Mouse (Mus musculus): Measurements from ENCODE around the gene Smox. TPM values are rescaled to one million over a fixed set of nuclear protein-coding genes. Genes with fewer than 3 reads are reported as not detected.
A peak's percentile ranks its signal among the peaks of the same experiment; 100 is the strongest.

Smox gene
- polyA plus RNA-seq, 1 experiment from 2014 or later = 21.2 TPM

GRCm38 (mm10) chr2:131545386-131546307, 54.4 kb downstream of the Smox start:
- peak overlapping the region; percentile 66 for H3K4me2 ChIP-seq (ENCODE audit: low read length)
- H3K9ac ChIP-seq (ENCODE audit: low read length) = no peak overlapping the region; the same call in 1 of the 2 replicates
- peaks cover 41% of the 10 kb centered on the region for H3K27me3 ChIP-seq (replicated peaks; ENCODE audit: control insufficient read depth, insufficient read depth, low read length)
- H3K4me1 ChIP-seq (replicated peaks; ENCODE audit: control insufficient read depth, insufficient read depth, low read length) = peaks cover 7% of the 10 kb centered on the region; the same call in 1 of the 2 replicates
- peak overlapping the region; percentile 41 for H3K4me3 ChIP-seq (ENCODE audit: low read depth, low read length)
- H3K27ac ChIP-seq (ENCODE audit: low read depth) = no peak overlapping the region
- no peaks in the 10 kb centered on the region for H3K36me3 ChIP-seq (ENCODE audit: control insufficient read depth, insufficient read depth, low read length)
- DNase-seq (ENCODE audit: low spot score) (peak; percentile 90), ATAC-seq (replicated peaks; ENCODE audit: low FRiP score, low TSS enrichment, low read depth) (peak; percentile 52)
- no peaks in the 10 kb centered on the region for H3K9me3 ChIP-seq (ENCODE audit: control insufficient read depth, low read length)
- 4% methylated on average over 45 of the region's 45 CpGs for WGBS

- H3K4me1 ChIP-seq (replicated peaks; ENCODE audit: control insufficient read depth, insufficient read depth, low read length) = peaks cover 7% of the 10 kb centered on the region; the same call in 1 of the 2 replicates
Measured at GRCm38 (mm10) chr2:131546308-131546700, 55.0 kb downstream of the Smox start.

GRCm38 (mm10) chr2:131546745-131547408, 55.6 kb downstream of the Smox start:
- ATAC-seq (replicated peaks; ENCODE audit: low FRiP score, low TSS enrichment, low read depth) (no peak; the same call in 1 of the 2 replicates), DNase-seq (ENCODE audit: low spot score) (peak; percentile 63)
- Histone ChIP-seq H3K36me3 (ENCODE audit: control insufficient read depth, insufficient read depth, low read length) (no peaks in the 10 kb centered on the region), H3K4me2 (ENCODE audit: low read length) (peak overlapping the region; percentile 66; the same call in 1 of the 2 replicates), H3K4me1 (replicated peaks; ENCODE audit: control insufficient read depth, insufficient read depth, low read length) (peaks cover 7% of the 10 kb centered on the region; the same call in 1 of the 2 replicates), H3K4me3 (ENCODE audit: low read depth, low read length) (no peak overlapping the region), H3K9me3 (ENCODE audit: control insufficient read depth, low read length) (no peaks in the 10 kb centered on the region), H3K27ac (ENCODE audit: low read depth) (no peak overlapping the region), H3K27me3 (replicated peaks; ENCODE audit: control insufficient read depth, insufficient read depth, low read length) (peaks cover 46% of the 10 kb centered on the region), H3K9ac (ENCODE audit: low read length) (no peak overlapping the region)
- WGBS = 13% methylated on average over 19 of the region's 19 CpGs

More at GRCm38 (mm10) chr2:131546308-131546700, 55.0 kb downstream of the Smox start:
- ATAC-seq (replicated peaks; ENCODE audit: low FRiP score, low TSS enrichment, low read depth) = no peak; the same call in 1 of the 2 replicates
- Histone ChIP-seq H3K36me3 (ENCODE audit: control insufficient read depth, insufficient read depth, low read length) (no peaks in the 10 kb centered on the region), H3K9me3 (ENCODE audit: control insufficient read depth, low read length) (no peaks in the 10 kb centered on the region), H3K9ac (ENCODE audit: low read length) (no peak overlapping the region; the same call in 1 of the 2 replicates), H3K4me2 (ENCODE audit: low read length) (peak overlapping the region; percentile 66), H3K4me3 (ENCODE audit: low read depth, low read length) (peak overlapping the region; percentile 41), H3K27ac (ENCODE audit: low read depth) (no peak overlapping the region), H3K27me3 (replicated peaks; ENCODE audit: control insufficient read depth, insufficient read depth, low read length) (peaks cover 46% of the 10 kb centered on the region)
- DNase-seq (ENCODE audit: low spot score) = no peak
- WGBS = 3% methylated on average over 27 of the region's 27 CpGs

GRCm38 (mm10) chr2:131548330-131548729, 57.0 kb downstream of the Smox start:
- Histone ChIP-seq H3K4me2 (ENCODE audit: low read length) (no peak overlapping the region), H3K9ac (ENCODE audit: low read length) (no peak overlapping the region), H3K36me3 (ENCODE audit: control insufficient read depth, insufficient read depth, low read length) (no peaks in the 10 kb centered on the region), H3K9me3 (ENCODE audit: control insufficient read depth, low read length) (no peaks in the 10 kb centered on the region), H3K4me3 (ENCODE audit: low read depth, low read length) (no peak overlapping the region), H3K27ac (ENCODE audit: low read depth) (no peak overlapping the region), H3K27me3 (replicated peaks; ENCODE audit: control insufficient read depth, insufficient read depth, low read length) (peaks cover 61% of the 10 kb centered on the region), H3K4me1 (replicated peaks; ENCODE audit: control insufficient read depth, insufficient read depth, low read length) (peaks cover 7% of the 10 kb centered on the region; the same call in 1 of the 2 replicates)
- no peak for ATAC-seq (replicated peaks; ENCODE audit: low FRiP score, low TSS enrichment, low read depth)
- DNase-seq (ENCODE audit: low spot score) = no peak
- 80% methylated on average over 2 of the region's 2 CpGs for WGBS

- no peak for ATAC-seq (replicated peaks; ENCODE audit: low FRiP score, low TSS enrichment, low read depth)
- Histone ChIP-seq H3K4me2 (ENCODE audit: low read length) (no peak overlapping the region), H3K9me3 (ENCODE audit: control insufficient read depth, low read length) (no peaks in the 10 kb centered on the region), H3K27ac (ENCODE audit: low read depth) (no peak overlapping the region), H3K9ac (ENCODE audit: low read length) (no peak overlapping the region), H3K27me3 (replicated peaks; ENCODE audit: control insufficient read depth, insufficient read depth, low read length) (peaks cover 62% of the 10 kb centered on the region), H3K4me3 (ENCODE audit: low read depth, low read length) (no peak overlapping the region), H3K36me3 (ENCODE audit: control insufficient read depth, insufficient read depth, low read length) (no peaks in the 10 kb centered on the region), H3K4me1 (replicated peaks; ENCODE audit: control insufficient read depth, insufficient read depth, low read length) (peaks cover 7% of the 10 kb centered on the region; the same call in 1 of the 2 replicates)
- no peak for DNase-seq (ENCODE audit: low spot score)
- WGBS = 90% methylated on average over 5 of the region's 5 CpGs
Measured at GRCm38 (mm10) chr2:131549090-131549489, 57.8 kb downstream of the Smox start.

GRCm38 (mm10) chr2:131550474-131550873, 59.2 kb downstream of the Smox start:
- Histone ChIP-seq H3K9ac (ENCODE audit: low read length) (no peak overlapping the region), H3K4me2 (ENCODE audit: low read length) (no peak overlapping the region), H3K36me3 (ENCODE audit: control insufficient read depth, insufficient read depth, low read length) (no peaks in the 10 kb centered on the region), H3K27me3 (replicated peaks; ENCODE audit: control insufficient read depth, insufficient read depth, low read length) (peaks cover 60% of the 10 kb centered on the region), H3K4me1 (replicated peaks; ENCODE audit: control insufficient read depth, insufficient read depth, low read length) (peaks cover 7% of the 10 kb centered on the region; the same call in 1 of the 2 replicates), H3K9me3 (ENCODE audit: control insufficient read depth, low read length) (no peaks in the 10 kb centered on the region), H3K27ac (ENCODE audit: low read depth) (no peak overlapping the region), H3K4me3 (ENCODE audit: low read depth, low read length) (no peak overlapping the region)
- WGBS = 71% methylated on average over 2 of the region's 2 CpGs
- ATAC-seq (replicated peaks; ENCODE audit: low FRiP score, low TSS enrichment, low read depth) = no peak
- no peak for DNase-seq (ENCODE audit: low spot score)

- peaks cover 56% of the 10 kb centered on the region for H3K27me3 ChIP-seq (replicated peaks; ENCODE audit: control insufficient read depth, insufficient read depth, low read length)
- H3K36me3 ChIP-seq (ENCODE audit: control insufficient read depth, insufficient read depth, low read length) = no peaks in the 10 kb centered on the region
- no peak overlapping the region for H3K9ac ChIP-seq (ENCODE audit: low read length)
- DNase-seq (ENCODE audit: low spot score) = no peak
- ATAC-seq (replicated peaks; ENCODE audit: low FRiP score, low TSS enrichment, low read depth) = no peak
- H3K4me2 ChIP-seq (ENCODE audit: low read length) = no peak overlapping the region
- peaks cover 5% of the 10 kb centered on the region; the same call in 1 of the 2 replicates for H3K4me1 ChIP-seq (replicated peaks; ENCODE audit: control insufficient read depth, insufficient read depth, low read length)
- H3K9me3 ChIP-seq (ENCODE audit: control insufficient read depth, low read length) = no peaks in the 10 kb centered on the region
- H3K27ac ChIP-seq (ENCODE audit: low read depth) = no peak overlapping the region
- 69% methylated on average over 2 of the region's 2 CpGs for WGBS
- no peak overlapping the region for H3K4me3 ChIP-seq (ENCODE audit: low read depth, low read length)
Measured at GRCm38 (mm10) chr2:131550906-131551305, 59.6 kb downstream of the Smox start.

GRCm38 (mm10) chr2:131551701-131552620, 60.7 kb downstream of the Smox start:
- no peaks in the 10 kb centered on the region for H3K36me3 ChIP-seq (ENCODE audit: control insufficient read depth, insufficient read depth, low read length)
- peaks cover 53% of the 10 kb centered on the region for H3K27me3 ChIP-seq (replicated peaks; ENCODE audit: control insufficient read depth, insufficient read depth, low read length)
- no peak for DNase-seq (ENCODE audit: low spot score)

More at GRCm38 (mm10) chr2:131551701-131552620, 60.7 kb downstream of the Smox start:
- no peaks in the 10 kb centered on the region for H3K4me1 ChIP-seq (replicated peaks; ENCODE audit: control insufficient read depth, insufficient read depth, low read length)
- no peak for ATAC-seq (replicated peaks; ENCODE audit: low FRiP score, low TSS enrichment, low read depth)
- no peaks in the 10 kb centered on the region for H3K9me3 ChIP-seq (ENCODE audit: control insufficient read depth, low read length)
- no peak overlapping the region for H3K9ac ChIP-seq (ENCODE audit: low read length)
- no peak overlapping the region for H3K4me3 ChIP-seq (ENCODE audit: low read depth, low read length)
- no peak overlapping the region for H3K27ac ChIP-seq (ENCODE audit: low read depth)
- no peak overlapping the region for H3K4me2 ChIP-seq (ENCODE audit: low read length)
- 53% methylated on average over 7 of the region's 7 CpGs for WGBS
